Mouse (Mus musculus): ENCODE results near the gene Phb.
A peak's percentile ranks its signal among the peaks of the same experiment; 100 is the strongest.

GRCm38 (mm10) chr11:95686031-95686430 is 19.3 kb downstream of the Phb start:
- TF ChIP-seq EP300 (IDR thresholded peaks at IDR 0.05; ENCODE audit: low read depth) (no peak), CTCF (IDR thresholded peaks at IDR 0.05; ENCODE audit: low read depth) (peak; percentile 94)
